ENCODE assay signal across 12 mouse cellular contexts in genomic region chr12:85298127-85298834, GRCm38 (mm10). TPM values are rescaled to one million over a fixed set of nuclear protein-coding genes. Genes with fewer than 3 reads are reported as not detected.
DNase-seq lines count a peak whose midpoint lies in the region; ATAC-seq and TF ChIP-seq lines count a peak whose summit lies in the region.
"Had no signal": no experiment of that assay in that cellular context is flagged by ENCODE, and none has a peak within 500 bp of the region (broad histone marks: within the 10 kb centered on the region; RNA-seq: fewer than 3 reads in every experiment).

No protein-coding gene starts in this region.

- 0 out of 2 replicates have a peak overlapping the region, but pooled peaks have one; percentile 54 for H3K27ac ChIP-seq in lung, embryonic 14.5 days (ENCODE audit: low read depth)
- peak overlapping the region; percentile 80 for H3K27ac ChIP-seq in kidney, embryonic 15.5 days
- H3K27ac ChIP-seq in liver, postnatal 0 days (ENCODE audit: low read depth), result no peak overlapping the region
- H3K27ac ChIP-seq: embryonic facial prominence, embryonic 12.5 days; forebrain, embryonic 13.5 days; liver, embryonic 15.5 days; midbrain, embryonic 13.5 days had no signal

- DNase-seq in lung, embryonic 14.5 days, result peak; percentile 21
- no peak for DNase-seq in lung, postnatal 25 days (ENCODE audit: low spot score)
- DNase-seq in hindlimb bud, embryonic 11.5 days (ENCODE audit: extremely low spot score, low read depth, low spot score), result peak; percentile 75
- DNase-seq in mesoderm, embryonic 11.5 days (ENCODE audit: low read depth, low spot score), result peak; percentile 84
- no peak for DNase-seq in liver, postnatal 0 days
- DNase-seq: gastrocnemius, postnatal 14 days had no signal

- no peak overlapping the region for H3K4me2 ChIP-seq in lung, embryonic 14.5 days
- no peak overlapping the region for H3K4me2 ChIP-seq in kidney, embryonic 15.5 days
- H3K4me2 ChIP-seq in liver, postnatal 0 days (ENCODE audit: low read depth, low read length), result no peak overlapping the region
- H3K4me2 ChIP-seq: embryonic facial prominence, embryonic 12.5 days; forebrain, embryonic 13.5 days; liver, embryonic 15.5 days; midbrain, embryonic 13.5 days had no signal

- no peak overlapping the region for H3K4me3 ChIP-seq in lung, embryonic 14.5 days (ENCODE audit: low read depth, low read length)
- H3K4me3 ChIP-seq in kidney, embryonic 15.5 days (replicated peaks), result no peak overlapping the region
- no peak overlapping the region for H3K4me3 ChIP-seq in liver, postnatal 0 days (ENCODE audit: low read depth, low read length)
- H3K4me3 ChIP-seq: embryonic facial prominence, embryonic 12.5 days; forebrain, embryonic 13.5 days; liver, embryonic 15.5 days; midbrain, embryonic 13.5 days had no signal

- no peak for ATAC-seq in lung, embryonic 14.5 days (ENCODE audit: insufficient read depth)
- peak; percentile 85 for ATAC-seq in kidney, embryonic 15.5 days (replicated peaks; ENCODE audit: low FRiP score)
- no peak for ATAC-seq in frontal cortex, adult (ENCODE audit: low TSS enrichment)
- ATAC-seq in liver, postnatal 0 days, result no peak
- ATAC-seq: forebrain, embryonic 13.5 days; midbrain, embryonic 13.5 days had no signal

- 51% methylated on average over 11 of the region's 11 CpGs for WGBS in lung, embryonic 14.5 days
- 22% methylated on average over 11 of the region's 11 CpGs for WGBS in kidney, embryonic 15.5 days
- 73% methylated on average over 11 of the region's 11 CpGs for WGBS in liver, postnatal 0 days (ENCODE audit: insufficient replicate concordance)

- H3K27me3 ChIP-seq in lung, embryonic 14.5 days (ENCODE audit: insufficient read depth, low read length), result no peaks in the 10 kb centered on the region
- no peaks in the 10 kb centered on the region for H3K27me3 ChIP-seq in kidney, embryonic 15.5 days
- H3K27me3 ChIP-seq in liver, postnatal 0 days (ENCODE audit: insufficient read depth, low read length), result no peaks in the 10 kb centered on the region
- H3K27me3 ChIP-seq: embryonic facial prominence, embryonic 12.5 days; forebrain, embryonic 13.5 days; liver, embryonic 15.5 days; midbrain, embryonic 13.5 days had no signal

- H3K9me3 ChIP-seq in lung, embryonic 14.5 days (ENCODE audit: low read depth, low read length), result peaks cover 11% of the 10 kb centered on the region; the same call in 1 of the 2 replicates
- H3K9me3 ChIP-seq in kidney, embryonic 15.5 days (replicated peaks), result peaks cover 13% of the 10 kb centered on the region; the same call in 1 of the 2 replicates
- H3K9me3 ChIP-seq in liver, postnatal 0 days (ENCODE audit: low read length), result no peaks in the 10 kb centered on the region
- H3K9me3 ChIP-seq: liver, embryonic 15.5 days; midbrain, embryonic 13.5 days had no signal

- no peak overlapping the region for H3K9ac ChIP-seq in lung, embryonic 14.5 days
- no peak overlapping the region for H3K9ac ChIP-seq in kidney, embryonic 15.5 days
- no peak overlapping the region for H3K9ac ChIP-seq in liver, postnatal 0 days (replicated peaks)
- H3K9ac ChIP-seq: embryonic facial prominence, embryonic 12.5 days; forebrain, embryonic 13.5 days; liver, embryonic 15.5 days; midbrain, embryonic 13.5 days had no signal

- H3K36me3 ChIP-seq in lung, embryonic 14.5 days (ENCODE audit: insufficient read depth), result peaks cover 33% of the 10 kb centered on the region
- H3K36me3 ChIP-seq in kidney, embryonic 15.5 days, result peaks cover 43% of the 10 kb centered on the region
- peaks cover 29% of the 10 kb centered on the region for H3K36me3 ChIP-seq in liver, postnatal 0 days (replicated peaks; ENCODE audit: insufficient read depth, low read length)

- no peak for TF ChIP-seq EP300 in liver, postnatal 0 days (IDR thresholded peaks at IDR 0.05; ENCODE audit: low read depth)

- TF ChIP-seq CTCF in lung, embryonic 14.5 days (IDR thresholded peaks at IDR 0.05; ENCODE audit: low read depth), result no peak
- TF ChIP-seq CTCF in liver, postnatal 0 days (IDR thresholded peaks at IDR 0.05; ENCODE audit: low read depth), result no peak

- H3K4me1 ChIP-seq in lung, embryonic 14.5 days (ENCODE audit: insufficient read depth), result peaks cover 5% of the 10 kb centered on the region
- H3K4me1 ChIP-seq in kidney, embryonic 15.5 days, result peaks cover 35% of the 10 kb centered on the region
- H3K4me1 ChIP-seq in liver, postnatal 0 days (ENCODE audit: insufficient read depth), result no peaks in the 10 kb centered on the region
- H3K4me1 ChIP-seq: forebrain, embryonic 13.5 days; liver, embryonic 15.5 days; midbrain, embryonic 13.5 days had no signal

RNA-seq across cellular contexts. Expression of gene Zc2hc1c, which starts 9.9 kb away (rescaled TPM):
- 0.93 and 1.1 TPM in 2 replicates for polyA plus RNA-seq in lung, embryonic 14.5 days (2014; fragmentation: Nextera tagmentation; extraction: Ambion mirVana)
- polyA plus RNA-seq in kidney, embryonic 15.5 days (2015; fragmentation: Nextera tagmentation; extraction: Ambion mirVana), result 2.8 and 3.4 TPM in 2 replicates
- polyA plus RNA-seq in liver, postnatal 0 days (2015; fragmentation: Nextera tagmentation; extraction: Ambion mirVana), result 0.12 and 0.22 TPM in 2 replicates

RNA-seq across cellular contexts. Expression of gene Acyp1, which starts 10.0 kb away (rescaled TPM):
- polyA plus RNA-seq in lung, embryonic 14.5 days (2014; fragmentation: Nextera tagmentation; extraction: Ambion mirVana), result 37.6 and 42.7 TPM in 2 replicates
- 59.5 and 65.4 TPM in 2 replicates for polyA plus RNA-seq in kidney, embryonic 15.5 days (2015; fragmentation: Nextera tagmentation; extraction: Ambion mirVana)
- polyA plus RNA-seq in liver, postnatal 0 days (2015; fragmentation: Nextera tagmentation; extraction: Ambion mirVana), result 27.8 and 29.9 TPM in 2 replicates

RNA-seq across cellular contexts. Expression of gene Mlh3, which starts 27.9 kb away (rescaled TPM):
- polyA plus RNA-seq in lung, embryonic 14.5 days (2014; fragmentation: Nextera tagmentation; extraction: Ambion mirVana), result 8.8 and 10.2 TPM in 2 replicates
- 8.7 and 9.6 TPM in 2 replicates for polyA plus RNA-seq in kidney, embryonic 15.5 days (2015; fragmentation: Nextera tagmentation; extraction: Ambion mirVana)
- polyA plus RNA-seq in liver, postnatal 0 days (2015; fragmentation: Nextera tagmentation; extraction: Ambion mirVana), result 1.4 and 1.6 TPM in 2 replicates

RNA-seq across cellular contexts. Expression of gene Nek9, which starts 40.9 kb away (rescaled TPM):
- polyA plus RNA-seq in lung, embryonic 14.5 days (2014; fragmentation: Nextera tagmentation; extraction: Ambion mirVana), result 17.2 and 18.2 TPM in 2 replicates
- polyA plus RNA-seq in kidney, embryonic 15.5 days (2015; fragmentation: Nextera tagmentation; extraction: Ambion mirVana), result 22.3 and 23.0 TPM in 2 replicates
- 4.1 and 4.5 TPM in 2 replicates for polyA plus RNA-seq in liver, postnatal 0 days (2015; fragmentation: Nextera tagmentation; extraction: Ambion mirVana)

Comparison
In these comparisons a context has a peak if more than half of its experiments do, and no peak if none do; other contexts are left out.
1. DNase-seq: peak in lung, embryonic 14.5 days (single experiment), hindlimb bud, embryonic 11.5 days (single experiment) and mesoderm, embryonic 11.5 days (single experiment); none in lung, postnatal 25 days (single experiment) and liver, postnatal 0 days (single experiment).